Mouse (Mus musculus): ENCODE measurements around the gene 1700017B05Rik. TPM values are rescaled to one million over a fixed set of nuclear protein-coding genes. Genes with fewer than 3 reads are reported as not detected.

1700017B05Rik gene
- polyA plus RNA-seq, 1 experiment from 2014 or later: 4.0 TPM

- no peak for ATAC-seq (replicated peaks)
- Histone ChIP-seq H3K4me1 (peaks cover 24% of the 10 kb centered on the region), H3K27me3 (replicated peaks) (no peaks in the 10 kb centered on the region), H3K36me3 (replicated peaks) (no peaks in the 10 kb centered on the region), H3K4me3 (no peak overlapping the region), H3K9me3 (no peaks in the 10 kb centered on the region), H3K4me2 (no peak overlapping the region), H3K9ac (no peak overlapping the region), H3K27ac (no peak overlapping the region)
- 37% methylated on average over 8 of the region's 8 CpGs for WGBS
These were observed 8.0 kb upstream of the 1700017B05Rik start for GRCm38 (mm10) chr9:57270399-57270798.

GRCm38 (mm10) chr9:57269384-57269783, 7.0 kb upstream of the 1700017B05Rik start:
- Histone ChIP-seq H3K4me3 (no peak overlapping the region), H3K4me1 (peaks cover 24% of the 10 kb centered on the region), H3K9me3 (no peaks in the 10 kb centered on the region), H3K4me2 (no peak overlapping the region), H3K9ac (no peak overlapping the region), H3K36me3 (replicated peaks) (no peaks in the 10 kb centered on the region), H3K27ac (0 out of 2 replicates have a peak overlapping the region, but pooled peaks have one; percentile 27), H3K27me3 (replicated peaks) (no peaks in the 10 kb centered on the region)
- ATAC-seq (replicated peaks): no peak
- 29% methylated on average over 1 of the region's 1 CpGs for WGBS

GRCm38 (mm10) chr9:57268575-57268974, 6.2 kb upstream of the 1700017B05Rik start:
- 12% methylated on average over 3 of the region's 3 CpGs for whole genome bisulfite sequencing
- H3K27me3 ChIP-seq (replicated peaks): no peaks in the 10 kb centered on the region
- no peaks in the 10 kb centered on the region for H3K9me3 ChIP-seq
- peaks cover 24% of the 10 kb centered on the region for H3K4me1 ChIP-seq
- H3K36me3 ChIP-seq (replicated peaks): no peaks in the 10 kb centered on the region
- H3K9ac ChIP-seq: no peak overlapping the region
- no peak overlapping the region for H3K4me2 ChIP-seq
- H3K27ac ChIP-seq: 0 out of 2 replicates have a peak overlapping the region, but pooled peaks have one; percentile 27
- H3K4me3 ChIP-seq: no peak overlapping the region
- peak; percentile 30; the same call in 1 of the 2 replicates for ATAC-seq (replicated peaks)

GRCm38 (mm10) chr9:57268078-57268477, 5.7 kb upstream of the 1700017B05Rik start:
- H3K36me3 ChIP-seq (replicated peaks): no peaks in the 10 kb centered on the region
- H3K4me1 ChIP-seq: peaks cover 24% of the 10 kb centered on the region
- no peaks in the 10 kb centered on the region for H3K27me3 ChIP-seq (replicated peaks)
- H3K9me3 ChIP-seq: no peaks in the 10 kb centered on the region
- no peak for ATAC-seq (replicated peaks)
- H3K9ac ChIP-seq: no peak overlapping the region
- H3K4me3 ChIP-seq: no peak overlapping the region
- 29% methylated on average over 10 of the region's 10 CpGs for WGBS
- H3K27ac ChIP-seq: no peak overlapping the region
- no peak overlapping the region for H3K4me2 ChIP-seq

- H3K4me2 ChIP-seq: no peak overlapping the region
- H3K4me3 ChIP-seq: no peak overlapping the region
- no peaks in the 10 kb centered on the region for H3K27me3 ChIP-seq (replicated peaks)
- H3K9me3 ChIP-seq: no peaks in the 10 kb centered on the region
- H3K27ac ChIP-seq: no peak overlapping the region
- peaks cover 27% of the 10 kb centered on the region for H3K4me1 ChIP-seq
- H3K36me3 ChIP-seq (replicated peaks): no peaks in the 10 kb centered on the region
- H3K9ac ChIP-seq: no peak overlapping the region
- ATAC-seq (replicated peaks): no peak
- 9% methylated on average over 5 of the region's 5 CpGs for WGBS
These were observed 5.0 kb upstream of the 1700017B05Rik start for GRCm38 (mm10) chr9:57267421-57267820.

GRCm38 (mm10) chr9:57265125-57265524, 2.7 kb upstream of the 1700017B05Rik start:
- Histone ChIP-seq H3K36me3 (replicated peaks) (no peaks in the 10 kb centered on the region), H3K4me2 (no peak overlapping the region), H3K9ac (no peak overlapping the region), H3K9me3 (no peaks in the 10 kb centered on the region), H3K4me3 (no peak overlapping the region), H3K27ac (no peak overlapping the region), H3K4me1 (peaks cover 43% of the 10 kb centered on the region), H3K27me3 (replicated peaks) (peaks cover 9% of the 10 kb centered on the region)
- 60% methylated on average over 5 of the region's 5 CpGs for WGBS
- ATAC-seq (replicated peaks): no peak

GRCm38 (mm10) chr9:57262795-57263684, 628 bp upstream of the 1700017B05Rik start:
- no peak for ATAC-seq (replicated peaks)

GRCm38 (mm10) chr9:57261516-57261912, 898 bp downstream of the 1700017B05Rik start:
- WGBS: under 1% methylated on average over 26 of the region's 26 CpGs

More at GRCm38 (mm10) chr9:57262795-57263684, 628 bp upstream of the 1700017B05Rik start:
- H3K4me3 ChIP-seq: peak overlapping the region; percentile 60
- 57% methylated on average over 13 of the region's 13 CpGs for WGBS
- H3K9me3 ChIP-seq: no peaks in the 10 kb centered on the region
- no peaks in the 10 kb centered on the region for H3K36me3 ChIP-seq (replicated peaks)
- H3K9ac ChIP-seq: peak overlapping the region; percentile 48; the same call in 1 of the 2 replicates
- peaks cover 27% of the 10 kb centered on the region for H3K4me1 ChIP-seq
- peaks cover 9% of the 10 kb centered on the region for H3K27me3 ChIP-seq (replicated peaks)
- H3K27ac ChIP-seq: no peak overlapping the region
- H3K4me2 ChIP-seq: peak overlapping the region; percentile 93

GRCm38 (mm10) chr9:57260940-57261339, 1.5 kb downstream of the 1700017B05Rik start:
- peaks cover 9% of the 10 kb centered on the region for H3K27me3 ChIP-seq (replicated peaks)
- H3K4me3 ChIP-seq: peak overlapping the region; percentile 60
- peaks cover 19% of the 10 kb centered on the region for H3K4me1 ChIP-seq
- H3K36me3 ChIP-seq (replicated peaks): no peaks in the 10 kb centered on the region
- peak overlapping the region; percentile 48; the same call in 1 of the 2 replicates for H3K9ac ChIP-seq
- no peaks in the 10 kb centered on the region for H3K9me3 ChIP-seq
- peak overlapping the region; percentile 93 for H3K4me2 ChIP-seq
- no peak for ATAC-seq (replicated peaks)
- no peak overlapping the region for H3K27ac ChIP-seq
- WGBS: 38% methylated on average over 12 of the region's 12 CpGs

More at GRCm38 (mm10) chr9:57261516-57261912, 898 bp downstream of the 1700017B05Rik start:
- Histone ChIP-seq H3K9me3 (no peaks in the 10 kb centered on the region), H3K27me3 (replicated peaks) (peaks cover 9% of the 10 kb centered on the region), H3K9ac (peak overlapping the region; percentile 48), H3K27ac (no peak overlapping the region), H3K4me2 (peak overlapping the region; percentile 93), H3K4me1 (peaks cover 19% of the 10 kb centered on the region), H3K4me3 (peak overlapping the region; percentile 60), H3K36me3 (replicated peaks) (no peaks in the 10 kb centered on the region)
- peak; percentile 25; the same call in 1 of the 2 replicates for ATAC-seq (replicated peaks)

GRCm38 (mm10) chr9:57259736-57260135, 2.7 kb downstream of the 1700017B05Rik start:
- 6% methylated on average over 3 of the region's 3 CpGs for WGBS
- no peak overlapping the region for H3K27ac ChIP-seq
- H3K4me3 ChIP-seq: no peak overlapping the region
- no peak overlapping the region for H3K9ac ChIP-seq
- H3K36me3 ChIP-seq (replicated peaks): no peaks in the 10 kb centered on the region
- no peaks in the 10 kb centered on the region for H3K9me3 ChIP-seq
- H3K4me1 ChIP-seq: peaks cover 19% of the 10 kb centered on the region
- peaks cover 9% of the 10 kb centered on the region for H3K27me3 ChIP-seq (replicated peaks)
- ATAC-seq (replicated peaks): peak; percentile 54; the same call in 1 of the 2 replicates
- H3K4me2 ChIP-seq: no peak overlapping the region

GRCm38 (mm10) chr9:57257627-57258026, 4.8 kb downstream of the 1700017B05Rik start:
- no peak for ATAC-seq (replicated peaks)

GRCm38 (mm10) chr9:57256861-57257260, 5.6 kb downstream of the 1700017B05Rik start:
- no peak for ATAC-seq (replicated peaks)
- Histone ChIP-seq H3K4me2 (no peak overlapping the region), H3K27ac (no peak overlapping the region), H3K9ac (no peak overlapping the region), H3K4me1 (peaks cover 12% of the 10 kb centered on the region), H3K4me3 (no peak overlapping the region), H3K36me3 (replicated peaks) (no peaks in the 10 kb centered on the region), H3K27me3 (replicated peaks) (peaks cover 9% of the 10 kb centered on the region), H3K9me3 (no peaks in the 10 kb centered on the region)
- WGBS: 96% methylated on average over 11 of the region's 11 CpGs

More at GRCm38 (mm10) chr9:57257627-57258026, 4.8 kb downstream of the 1700017B05Rik start:
- Histone ChIP-seq H3K36me3 (replicated peaks) (no peaks in the 10 kb centered on the region), H3K27ac (no peak overlapping the region), H3K27me3 (replicated peaks) (peaks cover 9% of the 10 kb centered on the region), H3K4me2 (no peak overlapping the region), H3K9me3 (no peaks in the 10 kb centered on the region), H3K4me1 (peaks cover 17% of the 10 kb centered on the region), H3K9ac (no peak overlapping the region), H3K4me3 (no peak overlapping the region)
- 88% methylated on average over 9 of the region's 9 CpGs for WGBS

Measured in midbrain, embryonic 15.5 days (tissue).